Mouse (Mus musculus): ENCODE data around the gene Ece1. TPM values are rescaled to one million over a fixed set of nuclear protein-coding genes. Genes with fewer than 3 reads are reported as not detected.
A peak's percentile ranks its signal among the peaks of the same experiment; 100 is the strongest.

Gene Ece1
- total RNA-seq, 2 experiments from 2014 or later = 94.5 to 117 TPM

DNA sequence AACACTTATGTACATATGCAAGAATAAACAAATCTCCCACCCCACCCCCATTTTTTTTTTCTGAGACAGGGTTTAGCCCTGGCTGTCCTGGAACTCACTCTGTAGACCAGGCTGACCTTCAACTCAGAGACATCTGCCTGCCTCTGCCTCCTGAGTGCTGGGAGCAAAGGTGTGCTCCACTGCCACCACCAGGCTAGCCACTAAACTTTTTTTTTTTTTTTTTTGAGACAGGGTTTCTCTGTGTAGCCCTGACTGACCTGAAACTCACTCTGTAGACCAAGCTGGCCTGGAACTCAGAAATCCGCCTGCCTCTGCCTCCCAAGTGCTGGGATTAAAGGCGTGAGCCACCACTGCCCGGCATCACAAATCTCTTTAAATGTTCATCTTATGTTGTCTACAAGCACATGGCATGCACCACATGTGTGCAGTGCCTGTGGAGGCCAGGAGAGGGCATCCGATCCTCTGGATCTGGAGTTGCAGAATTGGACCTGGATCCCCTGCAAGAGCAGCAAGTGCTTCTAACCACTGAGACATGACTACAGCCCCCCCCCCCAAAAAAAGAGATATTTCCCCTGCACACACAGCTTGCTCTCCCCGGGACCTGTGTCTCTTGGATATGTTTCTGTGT is 48.5 kb downstream of the Ece1 start:
- intact Hi-C loops (cut with DNase I) = loop anchor here (2.0 to 5.0 kb wide), 2 partner anchors 42 to 48 kb away; partner anchors contain the start of gene Ece1

GRCm38 (mm10) chr4:137911657-137912056 is 49.6 kb downstream of the Ece1 start:
- intact Hi-C loops (cut with DNase I) = loop anchor here (2.0 to 5.0 kb wide), 2 partner anchors 41 to 49 kb away; partner anchors contain the start of gene Ece1
- no peak for DNase-seq

More for the DNA sequence above, 48.5 kb downstream of the Ece1 start:
- DNase-seq = peak; percentile 37 to 67

DNA sequence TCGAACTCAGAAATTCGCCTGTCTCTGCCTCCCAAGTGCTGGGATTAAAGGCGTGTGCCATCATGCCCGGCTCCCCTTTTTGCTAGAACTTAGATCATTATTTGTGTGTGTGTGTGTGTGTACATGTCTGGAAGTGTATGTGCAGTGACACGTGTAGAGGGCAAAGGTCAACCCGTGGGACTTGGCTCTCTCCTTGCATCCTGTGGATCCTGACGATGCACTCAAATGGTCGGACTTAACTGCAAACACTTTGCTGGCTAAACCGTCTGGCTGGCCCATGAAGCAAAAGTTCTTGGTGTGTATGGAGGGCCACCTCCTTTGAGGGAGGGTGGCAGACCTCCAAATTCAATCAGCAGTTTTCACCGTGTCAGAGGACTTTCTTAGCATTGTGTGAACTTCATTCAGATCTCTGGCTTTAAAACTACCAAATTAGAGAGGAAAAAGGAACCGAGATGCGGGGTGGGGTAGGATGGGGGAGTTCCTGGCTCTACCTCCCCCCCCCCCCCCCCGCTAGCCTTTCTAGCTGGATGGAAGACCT is 50.8 kb downstream of the Ece1 start:
- peak in 1 of 2 experiments; percentile 31 for DNase-seq
- intact Hi-C loops (cut with DNase I) = loop anchor here (5.0 kb wide), 1 partner anchor 51 kb away; the partner anchor contains the start of gene Ece1

DNA sequence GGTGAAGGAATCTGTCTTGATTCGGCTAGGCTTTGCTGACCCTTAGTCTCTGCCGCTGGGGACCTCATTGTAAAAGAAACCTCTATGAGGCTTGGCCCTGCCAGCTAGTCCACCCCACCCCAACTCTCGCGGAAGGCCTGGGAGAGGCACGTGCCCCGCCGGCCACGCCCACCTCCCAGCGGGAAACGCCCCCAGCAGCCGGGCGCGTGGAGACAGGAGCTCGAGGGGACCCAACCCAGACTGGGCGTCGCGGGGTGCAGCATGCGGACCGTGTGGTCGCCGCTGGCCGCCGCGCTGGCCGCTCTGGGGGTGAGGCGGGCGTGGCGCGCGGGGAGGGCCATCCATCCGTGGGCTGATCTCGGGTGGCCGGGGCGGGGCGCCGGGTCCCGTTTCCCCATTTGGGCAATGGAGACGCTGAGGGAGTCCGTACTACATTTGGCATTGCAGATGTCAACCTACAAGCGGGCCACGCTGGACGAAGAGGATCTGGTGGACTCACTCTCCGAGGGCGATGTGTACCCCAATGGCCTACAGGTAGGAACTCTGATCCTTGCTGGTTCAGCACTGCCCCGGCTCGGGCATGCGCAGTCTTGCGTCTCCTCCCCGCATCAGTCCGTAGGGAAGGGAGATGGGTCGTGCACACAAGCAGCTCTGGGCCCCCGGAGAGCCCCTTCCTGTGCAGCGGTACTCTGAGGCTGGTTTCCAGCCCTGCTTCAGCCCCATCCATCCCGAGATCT is 51.5 kb downstream of the Ece1 start:
- intact Hi-C loops (cut with DNase I) = loop anchor here (5.0 kb wide), 1 partner anchor 51 kb away; the partner anchor contains the start of gene Ece1
- DNase-seq = peak; percentile 85 to 87

DNA sequence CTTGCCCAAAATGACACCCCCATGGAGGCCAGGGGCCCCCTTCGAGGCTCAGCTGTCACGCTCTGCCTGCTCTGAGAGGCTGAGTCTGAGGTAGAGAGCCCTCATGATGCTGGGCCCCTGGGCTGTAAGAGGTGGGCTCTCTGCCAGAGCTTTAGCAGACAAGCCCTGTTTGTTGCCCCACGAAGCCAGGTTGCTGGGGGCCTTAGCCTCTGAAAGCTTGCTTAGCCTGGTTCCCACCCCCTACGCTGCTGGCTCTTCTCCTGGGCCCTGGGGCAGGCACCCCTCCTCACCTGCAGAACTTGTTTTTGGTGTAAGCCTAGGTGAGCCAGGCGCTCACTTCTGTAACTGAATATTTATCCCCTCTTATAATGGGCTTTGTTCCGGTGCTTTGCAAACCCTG is 55.6 kb downstream of the Ece1 start:
- DNase-seq = no peak
- intact Hi-C loops (cut with DNase I) = no loop called here

DNA sequence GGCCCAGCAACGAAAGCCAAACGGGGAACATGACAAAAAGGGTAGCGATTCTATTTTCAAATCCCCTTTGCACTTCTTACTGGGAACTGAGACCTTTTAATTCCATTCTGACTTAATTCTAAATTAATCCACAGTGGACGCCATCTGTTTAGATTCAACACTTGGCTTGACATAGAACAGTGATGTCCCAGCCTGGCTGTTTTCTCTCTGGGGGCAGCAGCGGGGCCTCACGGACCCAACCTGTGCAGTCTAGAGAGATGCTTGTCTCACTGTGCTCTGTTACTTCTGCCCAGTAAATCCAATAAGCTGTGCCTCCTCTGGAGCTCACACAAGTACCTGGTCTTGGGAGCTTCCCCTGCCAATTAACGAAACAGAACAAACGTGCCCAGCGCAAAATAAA is 56.5 kb downstream of the Ece1 start:
- no peak for DNase-seq
- intact Hi-C loops (cut with DNase I) = no loop called here

GRCm38 (mm10) chr4:137919116-137919515 is 57.1 kb downstream of the Ece1 start:
- intact Hi-C loops (cut with DNase I) = no loop called here
- DNase-seq = no peak

DNA sequence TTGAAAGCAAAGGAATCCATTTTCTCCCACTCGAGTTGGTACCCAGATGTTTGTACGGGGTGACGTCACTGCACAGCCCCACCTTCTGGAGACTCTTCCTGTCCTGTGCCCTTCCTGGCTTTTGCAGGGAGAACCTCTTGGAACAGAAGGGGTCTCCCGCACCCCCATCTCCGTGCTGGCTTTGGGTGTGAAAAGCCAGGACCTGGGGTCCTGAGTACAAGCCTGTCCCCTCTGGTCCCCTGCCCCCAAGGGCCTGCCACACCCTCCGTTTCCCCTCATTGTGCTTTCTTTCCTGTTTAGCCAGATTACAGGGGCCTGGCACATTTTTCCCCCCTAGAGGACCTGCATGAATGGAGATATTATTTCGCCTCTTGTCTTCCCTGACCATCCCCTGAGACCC is 58.0 kb downstream of the Ece1 start:
- peak; percentile 55 to 57 for DNase-seq
- intact Hi-C loops (cut with DNase I) = no loop called here

- DNase-seq = peak; percentile 46 to 54
- intact Hi-C loops (cut with DNase I) = no loop called here
Observed at GRCm38 (mm10) chr4:137920500-137920961, 58.5 kb downstream of the Ece1 start.

GRCm38 (mm10) chr4:137921510-137921909 is 59.5 kb downstream of the Ece1 start:
- peak in 1 of 2 experiments; percentile 39 for DNase-seq
- intact Hi-C loops (cut with DNase I) = no loop called here

GRCm38 (mm10) chr4:137923052-137923451 is 61.0 kb downstream of the Ece1 start:
- no peak for DNase-seq

DNA sequence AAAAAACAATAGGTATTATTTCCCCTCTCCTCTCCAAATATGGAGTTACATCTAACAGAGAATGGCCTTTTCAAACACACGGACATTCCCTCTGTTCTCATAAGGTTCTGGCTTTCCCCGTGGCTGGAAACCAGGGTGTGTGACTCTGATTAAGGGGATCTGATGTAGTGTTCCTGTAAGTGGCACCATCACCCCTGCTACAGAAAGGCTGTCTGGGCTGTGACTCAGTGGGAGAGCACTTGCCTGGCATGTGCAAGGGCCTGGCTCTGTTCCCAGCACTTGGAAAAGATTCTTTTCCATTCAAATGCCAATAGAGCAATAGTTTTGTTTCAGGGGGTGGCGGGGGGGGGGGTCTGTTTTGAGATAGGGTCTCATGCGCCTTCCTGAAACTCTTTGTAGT is 63.1 kb downstream of the Ece1 start:
- intact Hi-C loops (cut with DNase I) = no loop called here
- DNase-seq = no peak

More at GRCm38 (mm10) chr4:137923052-137923451, 61.0 kb downstream of the Ece1 start:
- intact Hi-C loops (cut with DNase I) = no loop called here

DNA sequence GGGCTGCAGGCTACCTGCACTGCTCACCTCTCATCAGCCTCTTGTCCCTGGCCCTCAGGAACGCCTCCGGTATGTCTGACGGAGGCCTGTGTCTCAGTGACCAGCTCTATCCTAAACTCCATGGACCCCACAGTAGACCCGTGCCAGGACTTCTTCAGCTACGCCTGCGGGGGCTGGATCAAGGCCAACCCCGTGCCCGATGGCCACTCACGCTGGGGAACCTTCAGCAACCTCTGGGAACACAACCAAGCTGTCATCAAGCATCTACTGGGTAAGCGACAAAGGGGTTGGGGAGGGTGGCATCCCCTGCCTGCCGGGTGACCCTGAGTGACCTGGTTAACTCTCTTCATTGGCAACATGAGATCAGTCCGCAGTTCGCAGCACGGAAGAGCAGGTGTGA is 64.1 kb downstream of the Ece1 start:
- peak; percentile 45 to 56 for DNase-seq
- intact Hi-C loops (cut with DNase I) = no loop called here

DNA sequence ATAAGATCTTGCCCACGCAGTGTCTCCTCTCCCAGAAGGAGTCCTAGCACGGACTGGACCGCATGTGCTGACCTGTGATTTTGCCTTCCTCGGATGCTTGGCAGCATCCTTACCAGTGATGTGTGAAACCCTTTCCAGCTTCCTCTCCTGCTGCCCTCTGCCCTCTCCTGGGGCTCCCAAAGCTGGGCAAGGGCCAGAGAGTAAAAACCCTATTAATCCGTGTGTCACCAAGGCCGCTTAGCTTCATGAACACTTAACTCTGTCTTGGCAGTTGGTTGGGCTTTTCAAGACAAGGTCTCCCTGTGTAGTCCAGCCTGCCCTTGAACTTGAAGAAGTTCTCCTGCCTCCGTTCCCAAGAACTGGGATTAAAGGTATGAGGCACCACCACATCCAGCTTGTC is 65.1 kb downstream of the Ece1 start:
- DNase-seq = no peak
- intact Hi-C loops (cut with DNase I) = no loop called here

- intact Hi-C loops (cut with DNase I) = no loop called here
Observed at GRCm38 (mm10) chr4:137927741-137928535, 65.9 kb downstream of the Ece1 start.

DNA sequence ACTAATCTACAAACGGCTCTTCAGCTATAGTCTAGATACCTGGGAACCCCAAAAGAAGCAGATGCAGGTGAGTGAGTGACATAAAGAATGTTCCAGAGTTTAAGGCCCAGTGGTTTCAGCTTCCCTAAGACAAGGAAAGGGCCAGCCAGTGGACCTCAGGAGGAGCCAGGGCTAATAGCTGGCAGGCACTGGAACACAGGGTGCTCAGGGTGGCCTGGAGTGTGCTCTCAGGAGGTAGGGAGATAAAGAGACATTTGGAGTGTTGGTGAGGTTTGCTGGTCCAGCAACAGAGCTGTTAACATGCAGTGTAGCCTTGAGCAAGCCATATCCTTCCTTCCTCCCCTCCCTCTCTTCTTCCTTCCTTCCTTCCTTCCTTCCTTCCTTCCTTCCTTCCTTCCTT is 66.8 kb downstream of the Ece1 start:
- DNase-seq = no peak
- intact Hi-C loops (cut with DNase I) = no loop called here

More at GRCm38 (mm10) chr4:137927741-137928535, 65.9 kb downstream of the Ece1 start:
- DNase-seq = no peak

DNA sequence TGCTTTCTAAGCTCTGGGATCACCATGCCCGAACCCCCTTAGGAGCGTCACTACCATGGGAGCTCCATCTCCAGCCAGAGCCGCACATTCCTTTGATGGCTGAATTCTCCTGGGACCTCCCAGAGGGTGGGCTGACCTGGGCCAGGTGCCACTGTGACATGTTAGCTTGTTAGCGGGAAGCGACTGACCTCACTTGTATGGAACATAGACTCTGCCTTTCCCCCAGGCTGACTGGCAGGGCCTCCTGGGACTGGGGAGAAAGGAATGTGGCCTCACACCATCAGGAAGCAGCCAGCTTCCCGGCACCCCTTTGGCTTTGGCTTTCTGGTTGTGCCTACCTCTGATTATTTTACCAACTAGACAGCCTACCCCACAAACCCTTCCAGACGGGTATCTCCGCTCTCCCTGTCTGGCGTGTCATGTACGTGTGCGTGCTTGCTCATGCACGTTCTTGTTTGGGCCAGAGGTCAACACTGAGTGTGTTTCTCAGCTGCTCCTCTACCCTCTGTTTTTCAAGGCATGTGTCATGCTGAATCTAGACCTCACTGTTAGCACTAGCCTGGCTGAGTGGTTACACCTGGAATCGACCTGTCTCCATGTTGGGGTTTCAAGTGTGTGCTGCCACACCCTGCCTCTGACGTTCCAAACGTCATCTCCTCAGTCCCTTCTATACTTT is 67.4 kb downstream of the Ece1 start:
- DNase-seq = no peak
- intact Hi-C loops (cut with DNase I) = no loop called here

- no peak for DNase-seq
- intact Hi-C loops (cut with DNase I) = no loop called here
Observed at GRCm38 (mm10) chr4:137930500-137931008, 68.5 kb downstream of the Ece1 start.

GRCm38 (mm10) chr4:137931009-137931757 is 69.1 kb downstream of the Ece1 start:
- intact Hi-C loops (cut with DNase I) = no loop called here
- peak; percentile 75 to 79 for DNase-seq
